Mouse (Mus musculus): ENCODE data around the gene 4930518I15Rik.
A peak's percentile ranks its signal among the peaks of the same experiment; 100 is the strongest.
"Not testable (repeated sequence)": the region's sequence is repeated elsewhere in the genome, so short reads cannot be mapped to it uniquely, and the experiment has no call there.

The 4930518I15Rik gene

DNA sequence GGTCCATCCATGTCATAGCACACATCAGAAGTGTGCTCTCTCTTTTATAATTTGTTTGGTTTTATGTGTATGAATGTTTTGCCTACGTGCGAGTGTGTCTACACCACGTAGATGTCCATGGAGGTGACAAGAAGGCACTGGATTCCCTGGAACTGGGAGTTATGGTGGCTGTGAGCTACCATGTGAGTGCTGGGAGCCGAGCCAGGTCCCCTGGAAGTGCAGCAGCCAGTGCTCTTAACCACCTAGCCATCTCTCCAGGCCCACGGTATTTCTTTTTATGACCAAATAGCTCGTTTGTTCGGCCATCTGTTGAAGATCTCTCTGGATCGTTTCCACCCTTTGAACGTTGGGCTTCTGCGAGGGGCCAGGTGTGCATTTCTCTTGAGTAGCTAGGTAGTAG is 14.4 kb downstream of the 4930518I15Rik start:
- no peak for DNase-seq (ENCODE audit: low spot score in 2 of 2)

DNA sequence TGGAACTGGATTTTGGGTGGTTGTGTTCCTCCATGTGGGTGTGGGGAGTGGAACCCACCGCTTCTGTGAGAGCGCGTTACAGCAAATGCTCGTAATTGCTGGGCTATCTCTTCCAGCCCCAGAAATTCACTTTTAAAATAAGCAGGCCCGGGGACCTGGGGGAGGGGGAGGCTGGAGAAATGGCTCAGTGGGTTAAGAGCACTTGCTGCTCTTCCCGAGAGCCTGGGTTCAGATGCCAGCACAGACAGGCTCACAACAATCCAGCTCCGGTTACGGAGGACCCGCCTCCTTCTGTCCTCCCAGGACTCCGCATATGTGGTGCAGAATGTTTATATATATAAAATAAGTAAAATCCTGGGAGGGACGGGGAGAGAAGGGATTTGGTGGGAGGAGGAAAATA is 15.0 kb downstream of the 4930518I15Rik start:
- DNase-seq (ENCODE audit: low spot score in 2 of 2): no peak

DNA sequence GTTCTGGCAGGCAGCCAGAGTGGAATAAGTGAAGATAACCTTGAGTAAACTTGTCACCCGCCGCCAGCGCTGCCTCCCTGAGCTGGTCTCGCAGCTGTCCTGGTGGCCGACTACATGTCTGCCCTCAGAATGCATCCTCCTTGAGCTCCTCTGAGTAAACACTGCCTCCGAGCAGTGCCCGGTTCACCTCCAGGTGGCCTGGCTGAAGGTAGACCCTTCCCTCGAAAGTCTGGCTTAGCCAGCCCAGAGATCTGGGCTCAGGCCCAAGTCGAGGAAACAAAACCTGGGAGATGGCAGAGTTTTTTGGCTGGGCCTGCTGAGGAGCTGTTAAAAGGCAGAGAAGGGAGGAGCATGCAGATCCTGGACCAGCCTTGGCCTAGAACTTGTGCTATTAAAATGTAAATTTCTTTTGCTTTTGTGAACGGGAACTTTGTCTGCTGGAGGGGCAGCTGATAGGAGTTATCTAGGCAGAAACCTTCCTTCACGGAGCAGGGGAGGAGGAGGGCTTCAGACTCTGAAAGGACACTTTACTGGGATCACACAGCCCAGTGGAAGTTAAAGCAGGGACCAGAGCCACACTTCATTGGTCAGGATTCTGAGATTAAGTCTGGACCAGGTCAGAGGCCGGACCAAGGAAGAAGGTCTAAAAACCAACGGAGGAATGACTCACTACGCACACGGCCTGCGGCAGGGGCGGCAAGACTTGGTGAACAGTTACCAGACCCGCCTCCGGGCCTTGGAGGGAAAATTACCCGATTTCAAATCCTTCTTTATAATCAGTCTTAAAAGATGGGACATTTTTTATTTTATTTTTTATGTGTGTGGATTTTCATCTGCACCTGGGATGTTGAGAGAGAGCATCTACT is 15.7 kb downstream of the 4930518I15Rik start:
- peak; percentile 27 to 30 for DNase-seq (ENCODE audit: low spot score in 2 of 2)

DNA sequence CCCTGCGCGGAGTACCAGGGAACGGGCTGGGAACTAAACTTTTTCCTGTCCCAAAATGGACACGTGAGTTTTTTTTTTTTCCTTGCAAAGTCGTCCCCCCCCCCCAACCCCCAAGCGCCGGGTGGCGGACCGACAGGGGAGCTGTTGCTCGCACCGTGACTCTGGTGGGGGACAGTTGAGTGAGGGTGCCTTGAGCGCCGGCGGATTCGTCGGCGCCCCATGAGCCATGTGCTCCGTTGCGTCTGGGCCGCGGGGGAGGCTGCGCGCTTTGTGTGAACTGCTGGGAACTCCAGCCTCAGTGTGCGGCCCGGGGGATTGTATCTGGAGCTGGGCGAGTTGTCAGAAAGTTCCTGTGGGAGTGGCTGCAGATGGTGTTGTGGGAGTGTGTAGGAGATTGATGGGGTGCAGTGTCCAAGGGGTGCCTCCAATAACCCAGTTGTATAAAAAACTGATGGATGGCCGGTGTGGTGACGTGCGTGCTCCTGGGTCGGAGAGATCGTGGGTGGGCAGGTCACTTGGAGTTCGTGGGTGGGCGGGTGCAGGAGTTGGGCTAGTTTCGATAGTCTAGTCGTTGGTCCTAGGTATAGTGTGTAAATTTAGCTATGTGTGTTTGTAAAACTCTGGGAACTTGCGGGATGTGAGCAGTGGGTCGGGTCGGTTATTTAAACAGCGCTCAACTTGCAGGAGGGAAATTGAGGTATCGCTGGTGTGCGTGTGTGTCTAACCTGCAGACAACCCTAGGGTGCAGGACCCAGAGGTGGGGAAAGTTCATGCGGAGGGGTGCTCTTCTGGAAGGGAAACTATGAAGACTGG is 16.5 kb downstream of the 4930518I15Rik start:
- peak; percentile 49 to 53 for DNase-seq (ENCODE audit: low spot score in 2 of 2)

DNA sequence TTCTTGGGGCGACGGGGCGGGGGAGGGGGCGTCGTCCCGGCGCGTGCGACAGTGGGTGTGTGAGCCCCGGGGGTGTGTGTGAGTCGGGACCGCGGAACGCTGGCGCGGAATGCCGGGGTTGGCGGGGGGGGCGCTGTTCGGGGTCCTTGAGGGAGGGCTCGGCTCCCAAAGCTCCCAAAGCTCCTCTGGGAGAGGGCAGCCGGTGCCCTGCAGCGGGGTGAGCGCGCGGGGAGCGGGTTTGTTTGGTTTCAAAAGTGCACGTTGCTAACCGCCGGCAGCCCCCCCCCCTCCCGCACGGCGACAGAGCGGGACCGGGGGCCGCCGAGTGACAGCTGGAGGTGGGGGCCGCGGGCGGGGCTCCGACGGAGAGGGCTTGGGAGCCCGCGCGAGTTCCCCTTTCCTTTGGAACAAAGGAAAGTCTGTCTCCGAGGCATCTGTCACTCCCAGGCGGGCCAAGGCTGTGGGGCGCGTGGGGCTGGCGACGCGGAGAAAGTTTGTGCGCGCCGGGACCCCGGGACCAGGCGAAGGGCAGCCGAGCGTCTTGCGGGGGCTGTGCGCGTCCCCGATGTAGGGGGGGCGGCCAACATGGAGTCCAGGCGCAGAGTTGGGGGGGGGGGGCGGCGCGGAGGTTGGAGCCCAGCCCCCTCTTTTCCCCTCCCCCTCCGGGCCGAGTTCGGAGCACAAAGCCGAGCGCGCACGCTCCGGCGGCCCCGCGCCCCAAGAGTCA is 17.3 kb downstream of the 4930518I15Rik start:
- DNase-seq (ENCODE audit: low spot score in 2 of 2): no peak

DNA sequence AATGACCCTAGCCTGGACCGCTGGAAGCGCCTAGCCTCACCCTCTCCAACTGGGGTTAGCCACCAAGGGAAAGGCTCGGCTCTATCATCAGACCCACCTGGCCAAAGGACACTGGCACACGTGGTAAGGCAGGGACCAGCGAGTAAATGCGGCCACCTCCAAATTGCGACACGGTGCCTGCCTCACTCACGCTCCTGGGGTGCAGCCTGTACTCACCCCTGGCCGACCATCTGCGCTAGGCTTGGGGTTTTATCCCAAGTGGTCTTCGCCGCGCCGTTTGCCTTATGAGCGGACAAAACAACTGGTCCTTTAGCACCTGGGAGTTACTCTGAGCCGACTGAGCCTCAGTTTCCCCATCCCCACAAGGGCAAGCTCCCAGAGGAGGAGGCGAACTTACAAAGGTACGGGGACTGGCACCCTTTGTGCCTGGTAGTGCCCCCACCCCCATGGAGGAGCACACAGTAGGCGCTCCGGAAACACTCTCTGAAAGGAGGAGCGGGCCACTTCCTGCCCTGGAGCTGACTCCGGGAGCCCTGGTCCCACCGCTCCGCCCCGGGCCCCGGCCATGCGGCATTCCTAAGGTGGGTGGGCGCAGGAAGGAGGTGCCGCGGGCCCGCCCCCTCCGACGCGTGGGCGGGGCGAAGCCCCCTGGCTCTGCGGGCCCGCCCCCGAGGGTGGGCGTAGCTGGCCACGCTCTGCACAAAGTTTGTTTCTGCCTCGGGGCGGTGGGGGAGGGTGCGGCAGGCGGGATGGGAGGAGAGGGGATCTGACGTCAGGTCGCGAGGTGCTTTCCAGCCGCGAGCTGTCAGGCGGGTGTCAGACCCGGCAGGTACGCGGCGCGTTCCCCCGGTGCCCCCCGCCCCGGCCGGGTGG is 18.2 kb downstream of the 4930518I15Rik start, which contains the start of gene Tgif2:
Gene Tgif2 (plus strand): TSS at position 689 of the 873 bp plus-strand sequence.
- no peak for DNase-seq (ENCODE audit: low spot score in 2 of 2)

DNA sequence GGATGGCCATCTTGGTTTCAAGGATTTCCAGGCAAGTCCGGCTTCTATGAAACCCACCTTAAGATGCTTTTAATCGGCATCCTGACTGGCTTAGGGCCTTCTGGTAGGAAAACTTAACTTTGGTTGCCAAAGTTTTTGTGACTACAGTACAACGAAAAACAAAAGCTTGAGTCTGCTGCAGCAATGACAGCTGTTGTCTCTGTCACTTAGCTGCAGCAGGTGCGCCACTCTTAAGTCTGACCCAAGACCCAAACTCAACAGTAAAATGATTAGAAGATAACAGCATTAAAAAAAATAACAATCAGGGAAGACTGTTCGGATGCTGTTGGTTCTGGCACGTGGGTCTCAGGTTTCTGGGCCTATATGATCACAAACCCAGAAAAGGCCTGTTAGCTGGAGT is 18.9 kb downstream of the 4930518I15Rik start:
- no peak for DNase-seq (ENCODE audit: low spot score in 2 of 2)

DNA sequence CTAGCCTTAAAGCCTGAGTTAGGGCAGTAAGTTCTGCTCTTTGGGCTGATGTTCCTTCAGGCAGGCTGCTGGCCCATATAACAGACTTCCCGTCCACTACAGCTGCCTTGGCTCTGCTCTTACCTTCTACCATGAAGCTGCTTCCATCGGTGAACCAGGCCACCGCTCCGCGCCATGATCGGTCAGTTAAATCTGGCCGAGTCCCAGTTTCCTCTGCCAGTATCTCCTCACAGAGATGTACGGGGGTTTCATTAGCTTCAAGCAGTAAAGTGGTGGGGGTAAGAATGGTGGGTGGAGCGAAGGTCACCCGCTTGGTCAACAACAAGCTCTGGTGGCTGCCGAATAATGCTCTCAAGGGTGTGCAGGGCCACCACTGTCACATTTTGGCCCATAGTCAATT is 23.4 kb downstream of the 4930518I15Rik start:
- DNase-seq (ENCODE audit: low spot score in 2 of 2): no peak

DNA sequence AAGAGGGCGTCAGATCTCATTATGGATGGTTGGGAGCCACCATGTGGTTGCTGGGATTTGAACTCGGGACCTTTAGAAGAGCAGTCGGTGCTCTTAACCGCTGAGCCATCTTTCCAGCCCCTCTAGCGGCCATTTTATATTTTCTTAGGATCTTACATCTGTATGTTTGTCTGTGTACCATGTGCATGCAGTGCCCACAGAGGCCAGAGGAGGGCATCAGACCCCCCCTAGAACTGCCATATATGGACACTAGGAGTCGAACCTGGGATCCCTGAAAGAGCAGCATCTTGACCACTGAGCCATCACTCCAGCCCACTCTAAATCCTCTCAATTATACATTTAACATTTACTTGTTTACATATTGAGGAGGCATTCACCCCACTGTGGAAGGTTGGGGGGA is 32.6 kb downstream of the 4930518I15Rik start:
- DNase-seq (ENCODE audit: low spot score in 2 of 2): not testable (repeated sequence)

DNA sequence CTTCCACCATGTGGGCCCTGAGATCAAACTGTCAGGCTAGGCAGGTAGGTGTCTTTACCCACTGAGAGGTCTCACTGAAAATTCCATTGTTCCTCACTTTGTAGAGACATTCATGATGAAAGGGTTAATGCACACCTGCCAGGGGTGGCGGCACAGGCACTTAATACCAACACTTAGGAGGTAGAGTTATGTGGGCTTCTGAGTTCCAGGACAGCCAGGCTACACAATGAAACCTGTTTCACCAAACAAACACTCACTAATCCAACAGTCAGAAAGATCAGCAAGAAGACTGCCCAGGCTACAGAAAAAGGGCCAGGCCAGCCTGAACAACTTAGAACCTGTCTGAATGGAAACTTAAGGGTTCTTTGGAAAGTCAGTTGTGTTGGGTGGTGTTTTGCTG is 41.6 kb downstream of the 4930518I15Rik start:
- no peak for DNase-seq (ENCODE audit: low spot score in 2 of 2)

DNA sequence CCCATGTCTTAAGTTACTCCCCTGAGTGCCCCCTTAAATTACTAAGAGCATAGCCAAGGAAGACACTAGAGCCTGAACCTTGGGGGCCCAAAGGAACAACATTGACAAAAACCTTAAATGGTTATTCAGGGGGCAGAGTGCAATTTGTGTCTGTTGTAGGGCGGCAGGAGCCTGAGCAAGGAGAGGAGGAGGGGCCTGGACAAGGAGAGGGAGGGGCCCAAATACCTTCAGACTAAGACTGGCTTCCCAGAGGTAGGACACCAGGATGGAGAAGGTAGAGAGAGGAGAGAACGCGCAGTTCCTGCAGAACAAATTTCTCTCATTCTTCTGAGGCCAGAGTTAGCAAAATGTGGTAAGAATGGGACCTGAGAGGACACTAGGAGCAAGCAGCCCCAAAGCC is 42.3 kb downstream of the 4930518I15Rik start:
- DNase-seq (ENCODE audit: low spot score in 2 of 2): no peak

DNA sequence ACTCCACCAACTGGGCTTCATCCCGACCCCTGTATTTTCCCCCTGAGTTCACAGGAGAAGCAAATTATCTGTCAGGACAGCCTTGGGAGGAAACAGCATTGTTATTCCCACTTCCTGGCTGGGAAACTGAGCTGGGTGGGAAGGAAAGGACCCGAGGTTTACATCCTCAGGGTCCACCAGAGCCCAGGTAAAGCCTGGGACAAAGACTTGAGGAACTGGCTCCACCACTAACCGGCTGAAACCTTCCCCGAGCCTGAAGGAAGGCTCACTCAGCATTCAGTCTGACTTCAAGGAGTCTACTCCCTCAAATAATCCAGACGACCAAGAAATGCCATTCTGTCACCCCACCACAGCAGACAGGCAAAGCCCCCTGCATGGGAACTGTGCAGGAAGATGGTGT is 42.9 kb downstream of the 4930518I15Rik start:
- no peak for DNase-seq (ENCODE audit: low spot score in 2 of 2)

DNA sequence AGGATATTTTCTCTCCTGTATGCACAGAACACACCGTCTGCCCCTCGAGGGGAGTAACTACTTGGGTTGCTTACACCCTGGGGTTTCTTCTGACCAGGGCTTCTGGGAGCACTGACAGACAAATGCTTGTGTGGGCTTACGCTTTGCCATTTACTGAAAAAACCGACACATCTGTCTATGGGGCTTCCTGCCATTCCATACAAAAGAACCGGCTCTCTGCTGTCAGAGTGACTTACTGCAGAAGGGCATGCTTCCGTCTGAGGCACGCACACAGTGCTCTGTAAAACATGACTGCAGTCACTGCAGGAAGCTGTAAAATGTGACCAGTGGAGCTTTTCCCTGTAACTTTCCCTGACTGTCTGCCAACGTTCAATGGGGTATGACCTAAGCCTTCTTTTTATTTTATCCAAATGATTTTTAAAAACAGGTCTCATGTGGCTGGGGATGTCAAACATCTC is 43.4 kb downstream of the 4930518I15Rik start:
- no peak for DNase-seq (ENCODE audit: low spot score in 2 of 2)

DNA sequence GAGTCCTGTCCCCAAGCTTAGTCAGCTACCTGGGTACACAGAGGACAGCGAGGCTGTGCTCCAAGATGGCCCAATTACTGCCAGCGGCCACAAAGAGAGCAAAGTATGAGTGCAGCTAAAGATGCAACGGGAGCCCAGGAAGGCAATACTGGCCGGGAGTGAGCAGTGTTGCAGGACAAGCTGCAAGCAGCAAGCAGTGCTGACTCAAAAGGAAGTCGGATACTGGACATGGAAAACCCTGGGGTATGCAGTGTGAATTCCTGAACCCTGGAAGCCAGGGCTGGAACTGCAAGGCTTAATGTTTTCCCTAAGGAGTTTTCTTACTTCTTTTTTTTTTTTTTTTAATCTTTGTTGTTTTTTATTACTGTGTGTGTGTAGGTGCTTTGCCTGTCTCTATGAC is 46.2 kb downstream of the 4930518I15Rik start:
- DNase-seq (ENCODE audit: low spot score in 2 of 2): no peak

DNA sequence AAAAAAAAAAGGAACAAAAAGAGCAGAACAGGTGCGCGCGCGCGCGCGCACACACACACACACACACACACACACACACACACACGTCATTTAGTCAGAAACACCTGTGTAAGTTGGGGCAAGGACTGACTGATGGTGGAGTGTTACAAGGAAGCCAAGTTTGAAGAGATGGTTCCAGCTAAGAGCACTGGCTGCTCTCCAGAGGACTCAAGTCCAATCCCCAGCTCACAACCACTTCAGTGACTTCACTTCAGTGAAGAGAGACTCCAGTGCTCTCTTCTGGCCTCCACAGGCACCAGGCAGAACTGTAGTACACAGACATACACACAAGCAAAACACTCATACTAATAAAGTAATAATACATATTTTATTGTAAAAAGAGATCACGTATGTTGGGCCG is 47.0 kb downstream of the 4930518I15Rik start:
- no peak for DNase-seq (ENCODE audit: low spot score in 2 of 2)

DNA sequence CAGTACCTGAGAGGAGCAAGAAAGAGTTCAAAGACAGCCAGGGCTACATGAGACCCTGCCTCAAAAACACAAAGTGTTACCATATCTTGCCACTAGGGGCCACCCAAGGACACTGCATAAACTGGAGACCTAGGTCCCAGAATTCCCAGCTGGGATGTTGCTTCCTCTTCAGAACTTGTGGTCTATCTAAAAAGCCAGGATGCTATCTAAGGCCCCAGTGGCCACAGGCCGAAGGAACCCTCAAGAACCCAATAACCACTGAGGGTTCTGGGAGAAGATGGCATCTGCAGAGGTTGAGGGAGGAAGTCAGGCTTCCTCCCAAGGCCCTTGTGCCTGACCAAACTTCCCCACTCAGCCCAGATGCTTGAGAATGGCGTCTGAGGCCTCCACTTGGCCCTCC is 48.2 kb downstream of the 4930518I15Rik start:
- peak; percentile 59 to 70 for DNase-seq (ENCODE audit: low spot score in 2 of 2)

DNA sequence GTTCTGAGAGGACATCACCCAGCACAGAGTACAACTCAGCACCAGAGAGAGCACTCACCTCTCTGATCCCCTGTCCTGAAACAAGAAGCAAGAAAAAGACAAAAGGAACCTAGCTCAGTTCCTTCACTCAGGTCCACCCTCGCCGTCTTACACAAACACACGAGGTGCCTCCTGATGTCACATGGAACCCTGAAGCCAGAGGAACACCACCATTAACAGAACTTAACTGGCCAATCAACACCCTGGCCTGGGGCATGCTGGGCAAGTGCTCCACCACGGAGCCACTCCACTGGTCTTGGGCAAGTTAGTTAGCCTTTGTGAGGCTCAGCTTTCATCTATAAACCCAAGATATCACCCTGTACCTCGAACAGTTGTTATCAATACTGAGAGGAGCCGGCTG is 50.9 kb downstream of the 4930518I15Rik start:
- no peak for DNase-seq (ENCODE audit: low spot score in 2 of 2)
